Mouse (Mus musculus) liver, adult 2 months (tissue): Measurements from ENCODE around the gene Cpox. TPM values are rescaled to one million over a fixed set of nuclear protein-coding genes. Genes with fewer than 3 reads are reported as not detected.

Experiments
- DNase-seq: peaks from one replicate; pipeline ENCODE4 v3.0.0-alpha.2; 2011; ENCODE audit warnings: low read depth, low spot score; ENCODE audit errors: extremely low read depth
- H3K27ac ChIP-seq: fragments of 200-500 bp; replicated peaks from 2 replicates; pipeline ENCODE4 v1.5.1; 2012; ENCODE audit warnings: low read depth, mild to moderate bottlenecking, control low read depth, inconsistent platforms, low read length; ENCODE audit not compliant: insufficient read depth
- H3K27me3 ChIP-seq: fragments of 200-500 bp; 2 replicates; pipeline ENCODE4 v1.6.1; 2012; ENCODE audit warnings: mild to moderate bottlenecking, moderate library complexity, low read length, inconsistent platforms; ENCODE audit not compliant: control insufficient read depth, insufficient read depth
- H3K36me3 ChIP-seq: fragments of 200-500 bp; 2 replicates; pipeline ENCODE4 v1.6.1; 2012; ENCODE audit warnings: low read length, inconsistent platforms; ENCODE audit not compliant: control insufficient read depth, insufficient read depth
- H3K4me1 ChIP-seq: fragments of 200-500 bp; 2 replicates; pipeline ENCODE4 v1.6.1; 2011; ENCODE audit warnings: low read length; ENCODE audit not compliant: control insufficient read depth, insufficient read depth
- H3K4me3 ChIP-seq: fragments of 200-500 bp; 2 replicates; pipeline ENCODE4 v1.5.1; 2011; ENCODE audit warnings: low read depth, mild to moderate bottlenecking, control low read depth, low read length, moderate library complexity; ENCODE audit not compliant: insufficient read depth
- H3K79me2 ChIP-seq: fragments of 200-500 bp; 2 replicates; pipeline ENCODE4 v1.6.1; 2012; ENCODE audit warnings: inconsistent platforms, mild to moderate bottlenecking, low read length, moderate library complexity; ENCODE audit not compliant: control insufficient read depth, insufficient read depth
- H3K9ac ChIP-seq: fragments of 200-500 bp; 2 replicates; pipeline ENCODE4 v1.6.1; 2012; ENCODE audit warnings: low read depth, mild to moderate bottlenecking, control low read depth, inconsistent platforms, low read length
- CTCF ChIP-seq: fragments of 200-500 bp; IDR thresholded peaks from 2 replicates; pipeline ENCODE4 v1.5.1; 2011; ENCODE audit warnings: low read depth, low read length, control low read depth
- POLR2A ChIP-seq: fragments of 200-500 bp; IDR thresholded peaks from 2 replicates; pipeline ENCODE4 v1.6.1; 2011; ENCODE audit warnings: low read length, control low read depth; ENCODE audit not compliant: insufficient read depth; ENCODE audit errors: extremely low read depth
- WGBS: fragments of 180-500 bp; shearing (Covaris S2); methylation state at CpG from one replicate; pipeline ENCODE4 v1.1.7; 2018; 5-methylcytosine and 5-hydroxymethylcytosine counted together
- polyA plus RNA-seq: library from polyadenylated mRNA; depleted of rRNA; stranded (reverse); fragments of >200 nt; gene quantifications from 2 replicates; pipeline ENCODE4 v1.2.3, GENCODE M21; 2012
- total RNA-seq: library from RNA; depleted of rRNA; stranded (reverse); fragments of >200 nt; gene quantifications from 2 replicates; pipeline ENCODE4 v1.2.3, GENCODE M21; 2014

Cpox gene
- total and polyA plus RNA-seq, 2 experiments: 68.1 to 75.2 TPM

DNA sequence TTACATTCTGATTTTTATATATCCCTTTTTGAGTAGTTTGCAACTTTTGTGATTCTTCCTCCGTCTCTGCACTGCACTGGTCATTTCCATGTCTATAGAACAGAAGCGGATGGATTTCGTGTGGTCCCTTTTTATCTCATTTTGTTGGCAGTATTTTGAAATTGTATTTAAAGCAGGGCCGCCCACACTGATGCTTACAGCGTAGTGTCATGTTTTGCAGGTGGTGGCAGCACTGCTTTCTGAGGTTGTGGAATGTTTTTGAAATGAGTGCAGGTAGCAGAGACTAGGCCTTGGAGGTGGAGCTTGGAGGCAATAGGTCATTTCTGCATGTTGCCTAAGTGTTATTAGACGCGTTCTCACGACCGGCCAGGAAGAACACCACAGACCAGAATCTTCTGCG lies 20.1 kb upstream of the Cpox start:
- Histone ChIP-seq H3K27ac (no peak overlapping the region), H3K4me1 (no peaks in the 10 kb centered on the region), H3K27me3 (no peaks in the 10 kb centered on the region), H3K9ac (no peak overlapping the region), H3K79me2 (no peaks in the 10 kb centered on the region), H3K4me3 (no peak overlapping the region), H3K36me3 (no peaks in the 10 kb centered on the region)
- 96% methylated on average over 10 of the region's 10 CpGs for WGBS
- no peak for DNase-seq
- TF ChIP-seq POLR2A: no peak
- no peak for TF ChIP-seq CTCF

DNA sequence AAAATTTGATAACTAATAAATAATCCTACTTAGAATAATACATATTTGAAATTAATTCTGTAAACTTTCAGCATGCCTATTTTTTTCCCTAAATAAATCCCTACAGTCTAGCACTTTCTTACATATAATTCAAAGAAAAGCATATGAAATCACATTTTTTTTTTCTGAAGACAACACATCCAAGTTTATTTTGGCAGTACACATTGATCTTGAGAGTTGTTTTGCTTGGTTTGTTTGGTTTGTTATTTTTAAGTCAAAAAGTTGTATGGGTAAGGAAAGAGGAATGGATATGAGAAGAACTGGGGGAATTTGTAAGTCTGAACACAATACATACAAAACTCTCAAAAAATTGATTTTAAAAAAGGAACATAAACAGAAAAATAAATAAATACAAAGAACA lies 14.3 kb upstream of the Cpox start:
- Histone ChIP-seq H3K4me1 (no peaks in the 10 kb centered on the region), H3K79me2 (no peaks in the 10 kb centered on the region), H3K36me3 (no peaks in the 10 kb centered on the region), H3K27ac (no peak overlapping the region), H3K27me3 (no peaks in the 10 kb centered on the region), H3K9ac (no peak overlapping the region), H3K4me3 (no peak overlapping the region)
- peak; percentile 72 for DNase-seq
- TF ChIP-seq POLR2A (no peak), CTCF (no peak)

- Histone ChIP-seq H3K9ac (no peak overlapping the region), H3K79me2 (no peaks in the 10 kb centered on the region), H3K4me3 (no peak overlapping the region), H3K36me3 (no peaks in the 10 kb centered on the region), H3K4me1 (peaks cover 4% of the 10 kb centered on the region), H3K27ac (no peak overlapping the region), H3K27me3 (no peaks in the 10 kb centered on the region)
- TF ChIP-seq POLR2A (no peak), CTCF (no peak)
- no peak for DNase-seq
- WGBS: 95% methylated on average over 4 of the region's 4 CpGs
Observed at GRCm38 (mm10) chr16:58656526-58656925, 13.6 kb upstream of the Cpox start.

DNA sequence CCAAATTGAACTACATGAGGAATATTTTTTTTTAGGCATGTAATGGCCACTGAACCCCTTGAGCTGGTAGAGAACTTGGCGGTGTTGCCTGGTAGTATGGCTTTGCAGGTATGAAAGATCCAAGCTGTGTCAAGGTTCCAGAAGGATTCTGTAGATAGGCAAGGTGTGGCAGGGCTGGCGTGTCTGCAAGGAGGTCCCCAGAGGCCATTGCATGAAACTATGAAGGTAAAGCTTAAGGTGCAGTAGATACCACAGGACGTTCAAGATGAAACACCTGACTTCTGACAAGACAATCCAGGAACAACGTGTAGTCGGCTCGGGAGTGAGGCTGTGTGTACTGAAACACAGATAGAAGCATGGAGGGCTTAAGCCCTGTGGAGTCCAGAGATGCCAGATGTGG lies 11.4 kb upstream of the Cpox start:
- Histone ChIP-seq H3K79me2 (no peaks in the 10 kb centered on the region), H3K4me3 (no peak overlapping the region), H3K4me1 (peaks cover 12% of the 10 kb centered on the region), H3K27ac (no peak overlapping the region), H3K9ac (no peak overlapping the region), H3K36me3 (no peaks in the 10 kb centered on the region), H3K27me3 (no peaks in the 10 kb centered on the region)
- WGBS: 95% methylated on average over 6 of the region's 6 CpGs
- TF ChIP-seq CTCF (no peak), POLR2A (no peak)
- no peak for DNase-seq

GRCm38 (mm10) chr16:58661826-58662225 lies 8.3 kb upstream of the Cpox start:
- DNase-seq: no peak
- Histone ChIP-seq H3K79me2 (no peaks in the 10 kb centered on the region), H3K9ac (0 out of 2 replicates have a peak overlapping the region, but pooled peaks have one; percentile 12), H3K4me1 (peaks cover 12% of the 10 kb centered on the region), H3K27me3 (no peaks in the 10 kb centered on the region), H3K27ac (peak overlapping the region; percentile 59), H3K36me3 (no peaks in the 10 kb centered on the region), H3K4me3 (no peak overlapping the region)
- TF ChIP-seq POLR2A (no peak), CTCF (no peak)
- 24% methylated on average over 5 of the region's 5 CpGs for WGBS

DNA sequence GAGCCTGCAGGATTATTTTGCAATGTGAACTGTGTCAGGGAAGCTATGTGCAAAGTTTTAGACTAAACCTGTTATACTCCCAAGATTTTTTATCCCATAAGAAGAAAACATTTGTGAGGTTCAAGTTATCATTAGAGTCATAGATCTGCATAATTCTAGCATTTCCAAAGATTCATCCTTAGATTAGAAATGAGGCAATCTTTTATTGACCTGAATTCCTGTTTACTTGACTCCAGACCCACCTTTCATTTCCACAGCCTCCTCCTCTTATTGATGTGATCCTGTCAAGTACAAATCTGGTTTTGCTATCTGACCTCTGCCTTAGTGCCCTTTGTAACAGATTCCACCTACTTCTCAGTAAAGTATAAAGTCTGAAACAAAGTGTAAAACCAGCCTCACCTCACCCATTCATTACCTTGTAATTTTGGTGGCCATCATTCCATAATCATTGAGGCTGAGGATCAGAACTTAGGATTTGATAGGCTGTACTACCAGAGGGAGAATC lies 7.8 kb upstream of the Cpox start:
- Histone ChIP-seq H3K27ac (peak overlapping the region; percentile 59; the same call in 1 of the 2 replicates), H3K36me3 (no peaks in the 10 kb centered on the region), H3K4me1 (peaks cover 12% of the 10 kb centered on the region), H3K27me3 (no peaks in the 10 kb centered on the region), H3K9ac (0 out of 2 replicates have a peak overlapping the region, but pooled peaks have one; percentile 12), H3K79me2 (no peaks in the 10 kb centered on the region), H3K4me3 (no peak overlapping the region)
- no peak for TF ChIP-seq CTCF
- no peak for TF ChIP-seq POLR2A
- DNase-seq: peak; percentile 99

GRCm38 (mm10) chr16:58663021-58663420 lies 7.1 kb upstream of the Cpox start:
- H3K79me2 ChIP-seq: no peaks in the 10 kb centered on the region
- no peak overlapping the region for H3K9ac ChIP-seq
- peak; percentile 86 for DNase-seq
- H3K27ac ChIP-seq: no peak overlapping the region; the same call in 1 of the 2 replicates
- H3K27me3 ChIP-seq: no peaks in the 10 kb centered on the region
- 15% methylated on average over 5 of the region's 5 CpGs for WGBS
- peaks cover 12% of the 10 kb centered on the region for H3K4me1 ChIP-seq
- no peaks in the 10 kb centered on the region for H3K36me3 ChIP-seq
- no peak overlapping the region for H3K4me3 ChIP-seq
- TF ChIP-seq CTCF (peak; percentile 59), POLR2A (no peak)
